Mouse (Mus musculus) left cerebral cortex, postnatal 36 days (tissue): Measurements from ENCODE around the gene Svs4. TPM values are rescaled to one million over a fixed set of nuclear protein-coding genes. Genes with fewer than 3 reads are reported as not detected.
"Not testable (repeated sequence)": the region's sequence is repeated elsewhere in the genome, so short reads cannot be mapped to it uniquely, and the experiment has no call there.

Experiments
- DNase-seq, 2 experiments: peaks; one replicate each; pipeline ENCODE4 v3.0.0; 2021 to 2022; ENCODE audit warnings: low spot score in 2 of 2, mixed read lengths in 1 of 2
- intact Hi-C: fragments of 180-260 bp; cut with DNase I; formaldehyde crosslinking; loops from one replicate; pipeline ENCODE4 v1.15.1; 2025
- total RNA-seq, 2 experiments: library from RNA; stranded (reverse); gene quantifications; 2 replicates each; pipeline ENCODE4 v1.2.3; 2021

Gene Svs4
- total RNA-seq: not detected

- intact Hi-C loops: no loop called here
- no peak for DNase-seq
Measured at GRCm38 (mm10) chr2:164278359-164278758, at the start of gene Svs4. Svs4 (minus strand) TSS chr2:164278459.

GRCm38 (mm10) chr2:164320983-164321382, 42.7 kb upstream of the Svs4 start:
- no peak for DNase-seq
- intact Hi-C loops: no loop called here

GRCm38 (mm10) chr2:164316451-164316850, 38.2 kb upstream of the Svs4 start, which contains the start of gene Svs6:
Svs6 (plus strand) TSS chr2:164316751.
- intact Hi-C loops, DNase-seq: not testable (repeated sequence)

- intact Hi-C loops, DNase-seq: not testable (repeated sequence)
Measured at GRCm38 (mm10) chr2:164315460-164315859, 37.2 kb upstream of the Svs4 start.

- intact Hi-C loops: no loop called here
- peak in 1 of 2 experiments; percentile 6 for DNase-seq
Measured at GRCm38 (mm10) chr2:164312599-164312998, 34.3 kb upstream of the Svs4 start.

- DNase-seq: not testable (repeated sequence)
Measured at GRCm38 (mm10) chr2:164288968-164289367, 10.7 kb upstream of the Svs4 start, which contains the start of gene Svs3a. Svs3a (plus strand) TSS chr2:164289268.

GRCm38 (mm10) chr2:164256540-164256939, 21.7 kb downstream of the Svs4 start, which contains the start of gene Svs3b:
Svs3b (minus strand) TSS chr2:164256640.
- intact Hi-C loops, DNase-seq: not testable (repeated sequence)

More at GRCm38 (mm10) chr2:164288968-164289367, 10.7 kb upstream of the Svs4 start, which contains the start of gene Svs3a:
- intact Hi-C loops: not testable (repeated sequence)

- DNase-seq: no peak
- intact Hi-C loops: no loop called here
Measured at GRCm38 (mm10) chr2:164238366-164238765, 39.9 kb downstream of the Svs4 start, which contains the start of gene Svs2. Svs2 (minus strand) TSS chr2:164238466.

- no peak for DNase-seq
- intact Hi-C loops: no loop called here
Measured at GRCm38 (mm10) chr2:164232671-164233070, 45.6 kb downstream of the Svs4 start.

- DNase-seq: no peak
- intact Hi-C loops: no loop called here
Measured at GRCm38 (mm10) chr2:164228361-164229070, 49.7 kb downstream of the Svs4 start.

Other genes with a start within 250 kb of the Svs4 start
- gene Stk4, start 208.1 kb downstream of the Svs4 start, total RNA-seq: 10 to 100 TPM; 31.1 to 39.7 TPM
- gene Tomm34, start 207.3 kb downstream of the Svs4 start, total RNA-seq: 10 to 100 TPM; 72.6 to 72.8 TPM
- gene Kcns1, start 107.3 kb downstream of the Svs4 start, total RNA-seq: 10 to 100 TPM; 15.7 to 20.3 TPM
- gene Wfdc5, start 95.7 kb downstream of the Svs4 start, total RNA-seq: not detected
- gene Wfdc12, start 87.9 kb downstream of the Svs4 start, total RNA-seq: not detected
- gene Wfdc15a, start 78.3 kb downstream of the Svs4 start, total RNA-seq: not detected
- not detected for gene Wfdc15b, start 56.8 kb downstream of the Svs4 start, total RNA-seq
- not detected for gene Svs2, start 40.0 kb downstream of the Svs4 start, total RNA-seq
- not detected for gene Svs3b, start 21.8 kb downstream of the Svs4 start, total RNA-seq
- gene Svs3a, start 10.8 kb upstream of the Svs4 start, total RNA-seq: not detected
- gene Svs6, start 38.3 kb upstream of the Svs4 start, total RNA-seq: not detected
- not detected for gene Svs5, start 54.3 kb upstream of the Svs4 start, total RNA-seq
- 1 to 10 TPM; 1.0 to 1.5 TPM for gene Slpi, start 110.6 kb upstream of the Svs4 start, total RNA-seq
- under 1 TPM; 0.30 to 0.34 TPM for gene Rbpjl, start 124.7 kb upstream of the Svs4 start, total RNA-seq
- 10 to 100 TPM; 11.4 to 13.0 TPM for gene Matn4, start 126.7 kb upstream of the Svs4 start, total RNA-seq
- 10 to 100 TPM; 98.5 TPM for gene Sdc4, start 165.4 kb upstream of the Svs4 start, total RNA-seq
- gene Sys1, start 178.5 kb upstream of the Svs4 start, total RNA-seq: 10 to 100 TPM; 34.7 to 40.4 TPM
- 10 to 100 TPM in 1 of 2 experiments, 1 to 10 TPM in 1; 8.1 to 14.9 TPM for gene Gm20458, start 182.5 kb upstream of the Svs4 start, total RNA-seq
- not detected for gene Trp53tg5, start 195.3 kb upstream of the Svs4 start, total RNA-seq
- 100 to 1,000 TPM; 112 to 126 TPM for gene Dbndd2, start 207.6 kb upstream of the Svs4 start, total RNA-seq
- 10 to 100 TPM; 88.7 to 98.5 TPM for gene Pigt, start 219.1 kb upstream of the Svs4 start, total RNA-seq